Mouse (Mus musculus) natural killer cell, adult 2 months (primary cell): ENCODE data around the gene Ccl5.
"Not testable (repeated sequence)": the region's sequence is repeated elsewhere in the genome, so short reads cannot be mapped to it uniquely, and the experiment has no call there.

Experiments used
- DNase-seq, 2 experiments: peaks; one replicate each; pipeline ENCODE4 v3.0.0; 2022; ENCODE audit warnings: low spot score in 2 of 2

Ccl5 gene

GRCm38 (mm10) chr11:83530360-83530759 is at the start of gene Ccl5:
TSS of gene Ccl5 (minus strand) at chr11:83530518.
- DNase-seq: peak; percentile 75 to 87

- peak in 1 of 2 experiments; percentile 44 for DNase-seq
Measured at GRCm38 (mm10) chr11:83578999-83579398, 48.7 kb upstream of the Ccl5 start.

GRCm38 (mm10) chr11:83578186-83578760 is 48.0 kb upstream of the Ccl5 start, which contains the start of gene Ccl9:
TSS of gene Ccl9 (minus strand) at chr11:83578636.
- no peak for DNase-seq

- no peak for DNase-seq
Measured at GRCm38 (mm10) chr11:83576927-83577555, 46.7 kb upstream of the Ccl5 start.

- no peak for DNase-seq
Measured at GRCm38 (mm10) chr11:83572834-83573233, 42.5 kb upstream of the Ccl5 start.

- DNase-seq: no peak
Measured at GRCm38 (mm10) chr11:83572223-83572622, 41.9 kb upstream of the Ccl5 start.

- no peak for DNase-seq
Measured at GRCm38 (mm10) chr11:83570189-83570588, 39.9 kb upstream of the Ccl5 start.

- peak in 1 of 2 experiments; percentile 61 for DNase-seq
Measured at GRCm38 (mm10) chr11:83569249-83569648, 38.9 kb upstream of the Ccl5 start.

GRCm38 (mm10) chr11:83568786-83569185 is 38.5 kb upstream of the Ccl5 start:
- no peak for DNase-seq

GRCm38 (mm10) chr11:83568061-83568460 is 37.7 kb upstream of the Ccl5 start:
- no peak for DNase-seq

- DNase-seq: no peak
Measured at GRCm38 (mm10) chr11:83567311-83567710, 37.0 kb upstream of the Ccl5 start.

GRCm38 (mm10) chr11:83566617-83567016 is 36.3 kb upstream of the Ccl5 start:
- no peak for DNase-seq

GRCm38 (mm10) chr11:83563754-83564153 is 33.4 kb upstream of the Ccl5 start:
- DNase-seq: no peak

- no peak for DNase-seq
Measured at GRCm38 (mm10) chr11:83562311-83562887, 32.1 kb upstream of the Ccl5 start.

- DNase-seq: peak; percentile 54 to 68
Measured at GRCm38 (mm10) chr11:83560405-83560804, 30.1 kb upstream of the Ccl5 start.

- DNase-seq: no peak
Measured at GRCm38 (mm10) chr11:83557074-83557473, 26.8 kb upstream of the Ccl5 start.

GRCm38 (mm10) chr11:83556085-83556781 is 25.9 kb upstream of the Ccl5 start:
- peak in 1 of 2 experiments; percentile 34 for DNase-seq

GRCm38 (mm10) chr11:83551668-83552067 is 21.4 kb upstream of the Ccl5 start:
- no peak for DNase-seq

- not testable (repeated sequence) for DNase-seq
Measured at GRCm38 (mm10) chr11:83551037-83551436, 20.7 kb upstream of the Ccl5 start.

GRCm38 (mm10) chr11:83550186-83550632 is 19.9 kb upstream of the Ccl5 start:
- peak; percentile 71 to 82 for DNase-seq

- peak; percentile 48 to 67 for DNase-seq
Measured at GRCm38 (mm10) chr11:83544214-83544613, 13.9 kb upstream of the Ccl5 start.

GRCm38 (mm10) chr11:83541415-83541814 is 11.1 kb upstream of the Ccl5 start:
- DNase-seq: no peak
